Mouse (Mus musculus): ENCODE measurements around the gene Nags.

Nags gene

GRCm38 (mm10) chr11:102145471-102146001 lies at the start of gene Nags:
Nags (plus strand) TSS chr11:102145513.
- no peak for DNase-seq (ENCODE audit: low spot score)

GRCm38 (mm10) chr11:102095676-102096075 lies 49.6 kb upstream of the Nags start:
- no peak for DNase-seq (ENCODE audit: low spot score)

- DNase-seq (ENCODE audit: low spot score), result no peak
Observed at GRCm38 (mm10) chr11:102096446-102096845, 48.9 kb upstream of the Nags start.

GRCm38 (mm10) chr11:102096887-102097391 lies 48.4 kb upstream of the Nags start:
- no peak for DNase-seq (ENCODE audit: low spot score)

GRCm38 (mm10) chr11:102101219-102101618 lies 44.1 kb upstream of the Nags start, which contains the start of gene Ppy:
Ppy (minus strand) TSS chr11:102101319.
- no peak for DNase-seq (ENCODE audit: low spot score)

- DNase-seq (ENCODE audit: low spot score), result no peak
Observed at GRCm38 (mm10) chr11:102102485-102103258, 42.6 kb upstream of the Nags start.

- no peak for DNase-seq (ENCODE audit: low spot score)
Observed at GRCm38 (mm10) chr11:102106911-102107310, 38.4 kb upstream of the Nags start.

GRCm38 (mm10) chr11:102107732-102108131 lies 37.6 kb upstream of the Nags start, which contains the start of gene Pyy:
Pyy (minus strand) TSS chr11:102107832.
- DNase-seq (ENCODE audit: low spot score), result no peak

GRCm38 (mm10) chr11:102111576-102111975 lies 33.7 kb upstream of the Nags start:
- no peak for DNase-seq (ENCODE audit: low spot score)

GRCm38 (mm10) chr11:102116241-102116640 lies 29.1 kb upstream of the Nags start:
- DNase-seq (ENCODE audit: low spot score), result no peak

- no peak for DNase-seq (ENCODE audit: low spot score)
Observed at GRCm38 (mm10) chr11:102117386-102117785, 27.9 kb upstream of the Nags start.

- DNase-seq (ENCODE audit: low spot score), result no peak
Observed at GRCm38 (mm10) chr11:102134516-102134915, 10.8 kb upstream of the Nags start.

GRCm38 (mm10) chr11:102137625-102138446 lies 7.5 kb upstream of the Nags start:
- no peak for DNase-seq (ENCODE audit: low spot score)

GRCm38 (mm10) chr11:102138447-102138740 lies 6.9 kb upstream of the Nags start:
- DNase-seq (ENCODE audit: low spot score), result no peak

GRCm38 (mm10) chr11:102140508-102140907 lies 4.8 kb upstream of the Nags start:
- DNase-seq (ENCODE audit: low spot score), result no peak

- no peak for DNase-seq (ENCODE audit: low spot score)
Observed at GRCm38 (mm10) chr11:102142355-102142754, 3.0 kb upstream of the Nags start.

- DNase-seq (ENCODE audit: low spot score), result no peak
Observed at GRCm38 (mm10) chr11:102144957-102145470, 299 bp upstream of the Nags start.

GRCm38 (mm10) chr11:102146005-102146404 lies 692 bp downstream of the Nags start:
- no peak for DNase-seq (ENCODE audit: low spot score)

- DNase-seq (ENCODE audit: low spot score), result no peak
Observed at GRCm38 (mm10) chr11:102146531-102146930, 1.2 kb downstream of the Nags start.

GRCm38 (mm10) chr11:102147213-102147989 lies 2.1 kb downstream of the Nags start:
- no peak for DNase-seq (ENCODE audit: low spot score)

- DNase-seq (ENCODE audit: low spot score), result peak; percentile 84
Observed at GRCm38 (mm10) chr11:102156039-102156785, 10.9 kb downstream of the Nags start, which contains the start of gene Tmem101. Tmem101 (minus strand) TSS chr11:102156404.

Data from left cerebral cortex, adult 11 months (tissue).